Mouse (Mus musculus): ENCODE results near the gene Pitpnb. TPM values are rescaled to one million over a fixed set of nuclear protein-coding genes. Genes with fewer than 3 reads are reported as not detected.
A peak's percentile ranks its signal among the peaks of the same experiment; 100 is the strongest.

Gene Pitpnb
- polyA plus RNA-seq, 1 experiment, result 71.6 TPM

- Histone ChIP-seq H3K27me3 (ENCODE audit: control insufficient read depth, insufficient read depth, low read length) (no peaks in the 10 kb centered on the region), H3K27ac (ENCODE audit: insufficient read depth, low read length) (no peak overlapping the region), H3K4me3 (replicated peaks; ENCODE audit: insufficient read depth, low read depth, low read length) (no peak overlapping the region), H3K4me1 (ENCODE audit: control insufficient read depth, insufficient read depth, low read length) (no peaks in the 10 kb centered on the region)
- WGBS, result 92% methylated on average over 12 of the region's 12 CpGs
- TF ChIP-seq POLR2A (IDR thresholded peaks at IDR 0.05; ENCODE audit: borderline replicate concordance, insufficient read depth, low read length) (no peak), CTCF (IDR thresholded peaks at IDR 0.05; ENCODE audit: borderline replicate concordance, insufficient read depth, low read depth, low read length) (no peak)
- no peak for DNase-seq
These were observed 26.5 kb downstream of the Pitpnb start for GRCm38 (mm10) chr5:111356811-111357617.

GRCm38 (mm10) chr5:111360546-111360945, 30.0 kb downstream of the Pitpnb start:
- no peak overlapping the region for H3K27ac ChIP-seq (ENCODE audit: insufficient read depth, low read length)
- no peak for TF ChIP-seq POLR2A (IDR thresholded peaks at IDR 0.05; ENCODE audit: borderline replicate concordance, insufficient read depth, low read length)
- no peak overlapping the region for H3K4me3 ChIP-seq (replicated peaks; ENCODE audit: insufficient read depth, low read depth, low read length)
- WGBS, result 65% methylated on average over 5 of the region's 5 CpGs
- DNase-seq, result no peak
- no peaks in the 10 kb centered on the region for H3K27me3 ChIP-seq (ENCODE audit: control insufficient read depth, insufficient read depth, low read length)
- no peaks in the 10 kb centered on the region for H3K4me1 ChIP-seq (ENCODE audit: control insufficient read depth, insufficient read depth, low read length)

GRCm38 (mm10) chr5:111361058-111361457, 30.5 kb downstream of the Pitpnb start:
- H3K4me1 ChIP-seq (ENCODE audit: control insufficient read depth, insufficient read depth, low read length), result no peaks in the 10 kb centered on the region
- H3K27ac ChIP-seq (ENCODE audit: insufficient read depth, low read length), result no peak overlapping the region
- WGBS, result 87% methylated on average over 8 of the region's 8 CpGs
- H3K27me3 ChIP-seq (ENCODE audit: control insufficient read depth, insufficient read depth, low read length), result no peaks in the 10 kb centered on the region
- H3K4me3 ChIP-seq (replicated peaks; ENCODE audit: insufficient read depth, low read depth, low read length), result no peak overlapping the region
- TF ChIP-seq CTCF (IDR thresholded peaks at IDR 0.05; ENCODE audit: borderline replicate concordance, insufficient read depth, low read depth, low read length) (no peak), POLR2A (IDR thresholded peaks at IDR 0.05; ENCODE audit: borderline replicate concordance, insufficient read depth, low read length) (no peak)
- DNase-seq, result no peak

- DNase-seq, result no peak
- no peak for TF ChIP-seq CTCF (IDR thresholded peaks at IDR 0.05; ENCODE audit: borderline replicate concordance, insufficient read depth, low read depth, low read length)
- no peak for TF ChIP-seq POLR2A (IDR thresholded peaks at IDR 0.05; ENCODE audit: borderline replicate concordance, insufficient read depth, low read length)
- H3K4me3 ChIP-seq (replicated peaks; ENCODE audit: insufficient read depth, low read depth, low read length), result no peak overlapping the region
- no peaks in the 10 kb centered on the region for H3K4me1 ChIP-seq (ENCODE audit: control insufficient read depth, insufficient read depth, low read length)
- H3K27ac ChIP-seq (ENCODE audit: insufficient read depth, low read length), result no peak overlapping the region
- WGBS, result 59% methylated on average over 7 of the region's 7 CpGs
- no peaks in the 10 kb centered on the region for H3K27me3 ChIP-seq (ENCODE audit: control insufficient read depth, insufficient read depth, low read length)
These were observed 31.3 kb downstream of the Pitpnb start for GRCm38 (mm10) chr5:111361846-111362245.

- no peak for DNase-seq
- 76% methylated on average over 6 of the region's 6 CpGs for WGBS
- no peak overlapping the region for H3K27ac ChIP-seq (ENCODE audit: insufficient read depth, low read length)
- TF ChIP-seq CTCF (IDR thresholded peaks at IDR 0.05; ENCODE audit: borderline replicate concordance, insufficient read depth, low read depth, low read length), result no peak
- no peak for TF ChIP-seq POLR2A (IDR thresholded peaks at IDR 0.05; ENCODE audit: borderline replicate concordance, insufficient read depth, low read length)
- H3K4me3 ChIP-seq (replicated peaks; ENCODE audit: insufficient read depth, low read depth, low read length), result no peak overlapping the region
- no peaks in the 10 kb centered on the region for H3K27me3 ChIP-seq (ENCODE audit: control insufficient read depth, insufficient read depth, low read length)
- H3K4me1 ChIP-seq (ENCODE audit: control insufficient read depth, insufficient read depth, low read length), result no peaks in the 10 kb centered on the region
These were observed 33.0 kb downstream of the Pitpnb start for GRCm38 (mm10) chr5:111363446-111364062.

- Histone ChIP-seq H3K27me3 (ENCODE audit: control insufficient read depth, insufficient read depth, low read length) (no peaks in the 10 kb centered on the region), H3K4me1 (ENCODE audit: control insufficient read depth, insufficient read depth, low read length) (no peaks in the 10 kb centered on the region), H3K4me3 (replicated peaks; ENCODE audit: insufficient read depth, low read depth, low read length) (no peak overlapping the region), H3K27ac (ENCODE audit: insufficient read depth, low read length) (no peak overlapping the region)
- peak in 1 of 2 experiments; percentile 30 for DNase-seq
- TF ChIP-seq POLR2A (IDR thresholded peaks at IDR 0.05; ENCODE audit: borderline replicate concordance, insufficient read depth, low read length) (no peak), CTCF (IDR thresholded peaks at IDR 0.05; ENCODE audit: borderline replicate concordance, insufficient read depth, low read depth, low read length) (peak; percentile 49; the same call in 1 of the 2 replicates)
- whole genome bisulfite sequencing, result 46% methylated on average over 3 of the region's 3 CpGs
These were observed 34.0 kb downstream of the Pitpnb start for GRCm38 (mm10) chr5:111364533-111364932.

- 80% methylated on average over 5 of the region's 5 CpGs for WGBS
- no peak for DNase-seq
- Histone ChIP-seq H3K27me3 (ENCODE audit: control insufficient read depth, insufficient read depth, low read length) (no peaks in the 10 kb centered on the region), H3K4me1 (ENCODE audit: control insufficient read depth, insufficient read depth, low read length) (no peaks in the 10 kb centered on the region), H3K4me3 (replicated peaks; ENCODE audit: insufficient read depth, low read depth, low read length) (no peak overlapping the region), H3K27ac (ENCODE audit: insufficient read depth, low read length) (no peak overlapping the region)
- no peak for TF ChIP-seq CTCF (IDR thresholded peaks at IDR 0.05; ENCODE audit: borderline replicate concordance, insufficient read depth, low read depth, low read length)
- no peak for TF ChIP-seq POLR2A (IDR thresholded peaks at IDR 0.05; ENCODE audit: borderline replicate concordance, insufficient read depth, low read length)
These were observed 35.6 kb downstream of the Pitpnb start for GRCm38 (mm10) chr5:111366140-111366539.
